Mouse (Mus musculus) hindbrain, embryonic 15.5 days (tissue): Measurements from ENCODE around the gene Rnf227. TPM values are rescaled to one million over a fixed set of nuclear protein-coding genes. Genes with fewer than 3 reads are reported as not detected.
A peak's percentile ranks its signal among the peaks of the same experiment; 100 is the strongest.

Experiments used
- ATAC-seq: fragments of 200-750 bp; cut with Nextera tagmentation; 2 replicates; pipeline ENCODE4 v1.8.0; 2017; ENCODE audit warnings: low read depth, moderate number of reproducible peaks, moderate TSS enrichment; ENCODE audit not compliant: low FRiP score
- H3K27ac ChIP-seq: fragments of 300-500 bp; sonication (generic); replicated peaks from 2 replicates; pipeline ENCODE4 v1.5.1; 2015; ENCODE audit warnings: mild to moderate bottlenecking, inconsistent platforms
- H3K27me3 ChIP-seq: fragments of 300-500 bp; sonication (generic); 2 replicates; pipeline ENCODE4 v1.6.1; 2015; ENCODE audit warnings: control low read depth, inconsistent platforms
- H3K36me3 ChIP-seq: fragments of 300-500 bp; sonication (generic); 2 replicates; pipeline ENCODE4 v1.6.1; 2015; ENCODE audit warnings: control low read depth, inconsistent platforms
- H3K4me1 ChIP-seq: fragments of 300-500 bp; sonication (generic); replicated peaks from 2 replicates; pipeline ENCODE4 v1.6.1; 2015; ENCODE audit warnings: control low read depth, inconsistent platforms
- H3K4me2 ChIP-seq: fragments of 300-500 bp; sonication (generic); 2 replicates; pipeline ENCODE4 v1.6.1; 2015; ENCODE audit warnings: moderate library complexity, mild to moderate bottlenecking, inconsistent platforms
- H3K4me3 ChIP-seq: fragments of 300-500 bp; sonication (generic); 2 replicates; pipeline ENCODE4 v1.5.1; 2015; ENCODE audit warnings: mild to moderate bottlenecking, inconsistent platforms
- H3K9ac ChIP-seq: fragments of 300-500 bp; sonication (generic); 2 replicates; pipeline ENCODE4 v1.6.1; 2015; ENCODE audit warnings: inconsistent platforms
- H3K9me3 ChIP-seq: fragments of 300-500 bp; sonication (generic); 2 replicates; pipeline ENCODE4 v1.6.1; 2016; ENCODE audit warnings: control low read depth, inconsistent platforms
- WGBS: fragments of 180-500 bp; shearing (Covaris S2); methylation state at CpG from one replicate; pipeline ENCODE4 v1.1.7; 2015; 5-methylcytosine and 5-hydroxymethylcytosine counted together
- polyA plus RNA-seq: library from polyadenylated mRNA; unstranded; fragments of >200 nt; fragmentation: Nextera tagmentation; extraction: Ambion mirVana; gene quantifications from 2 replicates; pipeline ENCODE4 v1.2.1, GENCODE M21; 2015

Gene Rnf227
- polyA plus RNA-seq, 1 experiment from 2014 or later, result 228 TPM

- Histone ChIP-seq H3K4me2 (peak overlapping the region; percentile 84), H3K4me1 (peaks cover 47% of the 10 kb centered on the region), H3K27ac (0 out of 2 replicates have a peak overlapping the region, but pooled peaks have one; percentile 10), H3K9me3 (no peaks in the 10 kb centered on the region), H3K27me3 (peaks cover 1% of the 10 kb centered on the region; the same call in 1 of the 2 replicates), H3K9ac (peak overlapping the region; percentile 78), H3K36me3 (peaks cover 16% of the 10 kb centered on the region), H3K4me3 (peak overlapping the region; percentile 56)
- 60% methylated on average over 6 of the region's 6 CpGs for WGBS
- ATAC-seq, result no peak
Measured at GRCm38 (mm10) chr11:69322010-69322409, 18.3 kb upstream of the Rnf227 start.

- Histone ChIP-seq H3K27ac (peak overlapping the region; percentile 84), H3K27me3 (peaks cover 7% of the 10 kb centered on the region; the same call in 1 of the 2 replicates), H3K4me2 (peak overlapping the region; percentile 84), H3K4me1 (peaks cover 51% of the 10 kb centered on the region), H3K4me3 (peak overlapping the region; percentile 56), H3K9me3 (no peaks in the 10 kb centered on the region), H3K36me3 (peaks cover 11% of the 10 kb centered on the region), H3K9ac (peak overlapping the region; percentile 78)
- ATAC-seq, result no peak
- WGBS, result 24% methylated on average over 18 of the region's 18 CpGs
Measured at GRCm38 (mm10) chr11:69322693-69323471, 17.4 kb upstream of the Rnf227 start.

DNA sequence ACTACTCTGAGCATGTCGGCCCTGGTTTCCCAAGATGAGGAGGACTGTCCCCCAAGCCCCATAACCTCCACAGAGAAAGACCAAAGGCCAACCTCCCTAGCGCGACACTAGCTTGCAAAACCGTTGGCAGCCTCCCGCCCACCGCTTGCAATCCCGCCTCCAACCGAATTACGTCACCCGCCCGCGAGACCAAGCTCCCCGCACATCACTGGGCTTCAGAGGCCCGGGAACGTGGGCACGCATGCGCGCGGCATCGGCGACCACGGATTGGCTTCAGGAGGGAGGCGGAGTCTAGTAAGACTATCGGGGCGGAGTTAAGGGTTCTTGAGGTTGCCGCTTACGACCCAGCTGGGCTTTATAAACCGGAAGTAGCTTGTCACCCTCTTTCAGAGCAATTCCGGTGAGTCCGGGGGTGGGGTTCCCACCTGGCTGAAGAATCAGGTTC is 16.6 kb upstream of the Rnf227 start, which contains the start of the genes Cntrob and Trappc1:
Cntrob (minus strand) TSS at position 109 of the 445 bp plus-strand sequence.
Trappc1 (plus strand) TSS at position 314 of the 445 bp plus-strand sequence.
- H3K9ac ChIP-seq, result peak within 1 kb of the TSS; percentile 78
- peaks cover 6% of the 10 kb centered on the region for H3K36me3 ChIP-seq
- H3K27ac ChIP-seq, result peak within 1 kb of the TSS; percentile 84
- peaks cover 7% of the 10 kb centered on the region; the same call in 1 of the 2 replicates for H3K27me3 ChIP-seq
- H3K4me3 ChIP-seq, result peak within 1 kb of the TSS; percentile 56
- H3K9me3 ChIP-seq, result no peaks in the 10 kb centered on the region
- WGBS, result 0% methylated on average over 30 of the region's 30 CpGs
- peak within 1 kb of the TSS; percentile 84 for H3K4me2 ChIP-seq
- H3K4me1 ChIP-seq, result peaks cover 51% of the 10 kb centered on the region
- peak; percentile 96 for ATAC-seq

DNA sequence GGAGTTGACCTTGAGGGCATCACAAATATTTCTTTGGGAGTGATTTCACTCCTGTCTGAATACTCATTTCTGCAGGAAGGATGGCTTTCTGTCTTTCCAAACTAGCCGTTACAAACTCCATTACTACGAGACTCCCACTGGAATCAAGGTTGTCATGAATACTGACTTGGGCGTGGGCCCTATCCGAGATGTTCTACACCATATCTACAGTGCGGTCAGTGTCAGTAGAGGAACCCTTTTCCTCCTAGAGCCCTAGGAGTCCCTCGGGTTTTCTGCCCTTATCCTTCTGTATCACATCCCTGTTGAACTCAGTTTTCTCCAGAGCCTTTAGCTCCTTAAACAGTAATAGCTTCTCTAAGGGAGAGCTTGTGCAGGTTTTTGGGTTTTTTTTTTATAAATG is 15.5 kb upstream of the Rnf227 start:
- H3K9me3 ChIP-seq, result no peaks in the 10 kb centered on the region
- H3K4me3 ChIP-seq, result peak overlapping the region; percentile 56
- no peak overlapping the region for H3K27ac ChIP-seq
- ATAC-seq, result no peak
- 82% methylated on average over 6 of the region's 6 CpGs for WGBS
- peaks cover 51% of the 10 kb centered on the region for H3K4me1 ChIP-seq
- peak overlapping the region; percentile 84 for H3K4me2 ChIP-seq
- H3K9ac ChIP-seq, result peak overlapping the region; percentile 71; the same call in 1 of the 2 replicates
- peaks cover 7% of the 10 kb centered on the region; the same call in 1 of the 2 replicates for H3K27me3 ChIP-seq
- H3K36me3 ChIP-seq, result no peaks in the 10 kb centered on the region

DNA sequence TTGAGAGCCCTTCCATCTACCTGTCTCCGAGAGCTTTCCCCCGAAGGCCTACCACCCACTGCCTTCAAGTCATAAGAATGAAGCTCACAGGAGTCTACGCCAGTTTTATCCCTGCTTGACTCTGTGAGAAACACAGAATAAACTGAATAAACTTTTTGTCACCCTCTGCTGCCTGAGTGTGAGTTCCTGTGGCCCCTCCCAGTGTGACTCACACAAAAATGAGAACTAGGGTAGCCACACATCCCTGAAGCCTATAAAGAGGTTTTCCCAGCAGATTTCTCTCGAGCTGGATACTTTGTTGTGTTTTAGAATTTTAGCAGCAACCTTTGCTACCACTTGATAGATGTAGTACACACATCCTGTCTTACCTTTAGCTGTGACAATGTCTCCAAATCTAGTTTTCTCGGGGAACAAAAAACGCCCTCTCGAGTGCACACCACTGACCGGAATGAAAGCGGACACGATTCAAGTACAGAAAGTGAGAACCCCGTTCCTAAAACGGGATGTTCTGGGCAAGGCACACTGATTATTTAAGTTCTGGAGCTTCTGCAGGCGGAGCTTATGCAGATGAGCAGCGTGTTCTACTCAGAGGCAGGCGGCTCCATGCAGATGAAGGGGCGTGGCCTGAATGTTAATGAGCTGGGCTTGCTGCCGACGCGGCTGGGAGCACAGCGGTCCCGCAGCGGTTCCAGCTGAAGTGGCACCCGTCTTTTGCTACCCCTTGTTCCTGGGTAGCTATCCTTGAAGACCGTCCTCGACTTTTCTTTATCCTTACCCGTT is 14.4 kb upstream of the Rnf227 start, which contains the start of gene Kcnab3:
Kcnab3 (plus strand) TSS at position 631 of the 780 bp plus-strand sequence.
- ATAC-seq, result no peak
- Histone ChIP-seq H3K9ac (peak within 1 kb of the TSS; percentile 46), H3K36me3 (no peaks in the 10 kb centered on the region), H3K4me3 (peak within 1 kb of the TSS; percentile 44), H3K4me1 (peaks cover 51% of the 10 kb centered on the region), H3K4me2 (peak within 1 kb of the TSS; percentile 78), H3K27me3 (peaks cover 7% of the 10 kb centered on the region; the same call in 1 of the 2 replicates), H3K27ac (no peak within 1 kb of the TSS; the same call in 1 of the 2 replicates), H3K9me3 (no peaks in the 10 kb centered on the region)
- 11% methylated on average over 26 of the region's 26 CpGs for WGBS

DNA sequence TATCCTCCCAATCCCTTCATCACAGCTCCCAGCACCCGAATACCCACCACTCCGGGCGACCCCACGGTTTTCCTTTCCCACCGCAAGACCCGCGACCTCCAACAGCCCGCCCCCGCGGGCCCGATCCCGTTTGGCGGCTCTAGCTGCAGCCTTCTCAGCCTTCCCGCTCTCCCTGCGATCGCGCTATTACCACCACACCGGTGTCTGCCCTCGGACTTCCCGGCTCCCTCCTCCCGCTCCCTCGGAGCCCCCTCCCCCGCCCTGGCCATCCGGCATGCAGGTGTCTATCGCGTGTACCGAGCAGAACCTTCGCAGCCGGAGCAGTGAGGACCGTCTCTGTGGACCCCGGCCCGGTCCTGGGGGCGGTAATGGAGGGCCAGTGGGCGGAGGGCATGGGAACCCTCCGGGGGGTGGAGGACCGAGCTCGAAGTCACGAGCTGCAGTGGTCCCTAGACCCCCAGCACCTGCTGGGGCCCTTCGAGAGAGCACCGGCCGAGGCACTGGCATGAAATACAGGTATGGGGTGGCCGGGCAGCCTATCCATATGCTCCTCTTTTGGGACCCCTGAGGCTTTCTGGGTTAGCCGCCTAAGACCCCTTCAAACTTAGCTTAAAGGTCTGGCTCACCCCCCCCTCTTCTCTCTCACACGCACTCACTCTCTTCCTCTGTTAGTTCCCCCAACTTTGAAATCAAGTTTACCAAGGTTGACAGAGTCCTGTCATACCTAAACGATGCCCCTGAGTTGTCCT is 13.7 kb upstream of the Rnf227 start:
- 0 out of 2 replicates have a peak, but pooled peaks have one; percentile 9 for ATAC-seq
- no peak overlapping the region; the same call in 1 of the 2 replicates for H3K27ac ChIP-seq
- H3K4me1 ChIP-seq, result peaks cover 57% of the 10 kb centered on the region
- no peaks in the 10 kb centered on the region for H3K36me3 ChIP-seq
- WGBS, result under 1% methylated on average over 45 of the region's 45 CpGs
- peak overlapping the region; percentile 78 for H3K4me2 ChIP-seq
- peaks cover 7% of the 10 kb centered on the region; the same call in 1 of the 2 replicates for H3K27me3 ChIP-seq
- peak overlapping the region; percentile 44 for H3K4me3 ChIP-seq
- H3K9me3 ChIP-seq, result no peaks in the 10 kb centered on the region
- peak overlapping the region; percentile 46 for H3K9ac ChIP-seq

DNA sequence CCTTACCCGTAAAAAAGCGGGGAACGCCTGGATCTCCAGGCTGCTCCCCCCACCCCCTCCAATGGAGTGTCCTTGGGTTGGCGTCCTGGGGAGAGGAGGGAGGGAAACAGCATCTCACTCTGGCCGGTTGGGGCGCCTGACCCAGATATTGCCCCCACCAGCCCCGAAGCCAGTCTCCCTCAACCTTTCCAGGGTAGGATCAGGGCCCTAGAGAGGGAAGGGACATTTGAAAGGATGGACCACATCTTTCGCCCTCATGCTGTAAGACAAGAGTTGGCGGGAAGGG is 13.2 kb upstream of the Rnf227 start:
- 17% methylated on average over 9 of the region's 9 CpGs for WGBS
- peaks cover 56% of the 10 kb centered on the region for H3K4me1 ChIP-seq
- peak overlapping the region; percentile 44 for H3K4me3 ChIP-seq
- H3K27ac ChIP-seq, result no peak overlapping the region
- H3K36me3 ChIP-seq, result no peaks in the 10 kb centered on the region
- no peaks in the 10 kb centered on the region for H3K9me3 ChIP-seq
- peaks cover 7% of the 10 kb centered on the region; the same call in 1 of the 2 replicates for H3K27me3 ChIP-seq
- no peak for ATAC-seq
- H3K9ac ChIP-seq, result no peak overlapping the region
- peak overlapping the region; percentile 78 for H3K4me2 ChIP-seq

GRCm38 (mm10) chr11:69327648-69328047 is 12.6 kb upstream of the Rnf227 start:
- Histone ChIP-seq H3K27ac (no peak overlapping the region), H3K9ac (no peak overlapping the region), H3K4me1 (peaks cover 56% of the 10 kb centered on the region), H3K27me3 (peaks cover 7% of the 10 kb centered on the region; the same call in 1 of the 2 replicates), H3K36me3 (no peaks in the 10 kb centered on the region), H3K9me3 (no peaks in the 10 kb centered on the region), H3K4me3 (no peak overlapping the region), H3K4me2 (no peak overlapping the region)
- WGBS, result 43% methylated on average over 6 of the region's 6 CpGs
- no peak for ATAC-seq

- Histone ChIP-seq H3K4me2 (no peak overlapping the region), H3K9ac (no peak overlapping the region), H3K4me1 (peaks cover 53% of the 10 kb centered on the region), H3K27me3 (peaks cover 7% of the 10 kb centered on the region; the same call in 1 of the 2 replicates), H3K9me3 (no peaks in the 10 kb centered on the region), H3K36me3 (no peaks in the 10 kb centered on the region), H3K4me3 (no peak overlapping the region), H3K27ac (no peak overlapping the region)
- 98% methylated on average over 6 of the region's 6 CpGs for WGBS
- ATAC-seq, result no peak
Measured at GRCm38 (mm10) chr11:69328517-69328916, 11.7 kb upstream of the Rnf227 start.

DNA sequence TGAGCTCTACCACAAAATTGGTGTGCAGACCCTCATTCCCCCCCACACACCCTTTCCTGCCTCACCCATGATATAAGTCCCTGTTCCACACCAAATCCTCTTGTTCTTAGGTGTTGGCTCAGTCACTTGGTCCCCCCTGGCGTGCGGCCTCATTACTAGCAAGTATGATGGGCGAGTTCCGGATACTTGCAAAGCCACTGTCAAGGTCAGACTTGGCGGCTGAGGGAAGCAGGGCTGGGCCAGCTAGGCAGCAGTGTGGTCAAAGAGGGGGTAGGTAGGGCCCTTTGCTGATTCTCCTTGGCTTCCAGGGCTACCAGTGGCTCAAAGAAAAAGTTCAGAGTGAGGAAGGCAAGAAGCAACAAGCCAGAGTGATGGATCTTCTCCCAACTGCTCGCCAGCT is 9.1 kb upstream of the Rnf227 start:
- H3K9ac ChIP-seq, result no peak overlapping the region
- peaks cover 33% of the 10 kb centered on the region for H3K4me1 ChIP-seq
- peak overlapping the region; percentile 69 for H3K4me2 ChIP-seq
- peak overlapping the region; percentile 43; the same call in 1 of the 2 replicates for H3K4me3 ChIP-seq
- H3K27me3 ChIP-seq, result peaks cover 7% of the 10 kb centered on the region; the same call in 1 of the 2 replicates
- peak overlapping the region; percentile 88; the same call in 1 of the 2 replicates for H3K27ac ChIP-seq
- H3K36me3 ChIP-seq, result no peaks in the 10 kb centered on the region
- ATAC-seq, result no peak
- no peaks in the 10 kb centered on the region for H3K9me3 ChIP-seq
- 92% methylated on average over 6 of the region's 6 CpGs for WGBS

- Histone ChIP-seq H3K27ac (peak overlapping the region; percentile 88), H3K27me3 (peaks cover 6% of the 10 kb centered on the region; the same call in 1 of the 2 replicates), H3K9me3 (no peaks in the 10 kb centered on the region), H3K4me3 (peak overlapping the region; percentile 43), H3K4me1 (peaks cover 25% of the 10 kb centered on the region), H3K9ac (peak overlapping the region; percentile 63), H3K4me2 (peak overlapping the region; percentile 69), H3K36me3 (no peaks in the 10 kb centered on the region)
- peak; percentile 81 for ATAC-seq
- under 1% methylated on average over 24 of the region's 24 CpGs for WGBS
Measured at GRCm38 (mm10) chr11:69331929-69332405, 8.3 kb upstream of the Rnf227 start.
